Mouse (Mus musculus) bone marrow macrophage, adult 2 months (primary cell): ENCODE data around the gene Csf1. TPM values are rescaled to one million over a fixed set of nuclear protein-coding genes. Genes with fewer than 3 reads are reported as not detected.

Experiments
- H3K27ac ChIP-seq: 2 replicates; pipeline ENCODE4 v1.5.1; 2012; ENCODE audit warnings: low read depth, low read length; ENCODE audit not compliant: insufficient read depth
- H3K4me1 ChIP-seq: 2 replicates; pipeline ENCODE4 v1.6.1; 2012; ENCODE audit warnings: low read length; ENCODE audit not compliant: control insufficient read depth, insufficient read depth
- H3K4me3 ChIP-seq: 2 replicates; pipeline ENCODE4 v1.5.1; 2012; ENCODE audit warnings: mild to moderate bottlenecking, low read length, moderate library complexity; ENCODE audit not compliant: insufficient read depth
- CTCF ChIP-seq: IDR thresholded peaks from 2 replicates; pipeline ENCODE4 v1.5.1; 2012; ENCODE audit warnings: low read depth, mild to moderate bottlenecking, low read length, moderate library complexity
- POLR2A ChIP-seq: IDR thresholded peaks from 2 replicates; pipeline ENCODE4 v1.6.1; 2012; ENCODE audit warnings: mild to moderate bottlenecking, low read depth, low read length, borderline replicate concordance
- polyA plus RNA-seq: library from polyadenylated mRNA; stranded (reverse); fragments of >200 nt; gene quantifications from 2 replicates; pipeline ENCODE4 v1.2.4, GENCODE M21; 2012; ENCODE audit not compliant: missing spikeins, insufficient read depth, insufficient read length

Csf1 gene
- polyA plus RNA-seq, 1 experiment, result 7.6 TPM

- no peak overlapping the region for H3K4me3 ChIP-seq
- TF ChIP-seq POLR2A (no peak), CTCF (no peak)
Observed at GRCm38 (mm10) chr3:107750775-107751540, 9.3 kb downstream of the Csf1 start.

DNA sequence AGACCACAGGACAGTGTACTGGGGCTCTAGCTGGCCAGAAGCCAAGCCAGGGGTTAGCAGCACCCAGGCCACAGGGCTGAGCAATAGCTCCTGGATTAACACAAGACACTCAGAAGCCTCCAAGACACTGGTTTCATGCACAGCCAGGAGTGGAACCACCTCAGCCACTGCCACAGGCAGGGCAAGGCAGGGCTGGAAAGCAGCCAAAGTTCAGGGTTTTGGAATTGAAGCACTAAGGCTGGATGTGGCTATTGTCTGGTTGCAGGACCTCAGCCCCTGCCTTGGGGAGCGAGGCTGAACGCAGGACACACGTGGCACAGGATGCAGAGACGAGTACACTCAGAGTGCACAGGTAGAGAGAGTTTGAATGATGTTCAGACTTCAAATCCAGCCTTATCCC, 10.8 kb downstream of the Csf1 start:
- Histone ChIP-seq H3K4me3 (no peak overlapping the region), H3K27ac (no peak overlapping the region), H3K4me1 (peaks cover 9% of the 10 kb centered on the region)
- TF ChIP-seq POLR2A (no peak), CTCF (no peak)

More at GRCm38 (mm10) chr3:107750775-107751540, 9.3 kb downstream of the Csf1 start:
- Histone ChIP-seq H3K4me1 (peaks cover 9% of the 10 kb centered on the region), H3K27ac (no peak overlapping the region)

DNA sequence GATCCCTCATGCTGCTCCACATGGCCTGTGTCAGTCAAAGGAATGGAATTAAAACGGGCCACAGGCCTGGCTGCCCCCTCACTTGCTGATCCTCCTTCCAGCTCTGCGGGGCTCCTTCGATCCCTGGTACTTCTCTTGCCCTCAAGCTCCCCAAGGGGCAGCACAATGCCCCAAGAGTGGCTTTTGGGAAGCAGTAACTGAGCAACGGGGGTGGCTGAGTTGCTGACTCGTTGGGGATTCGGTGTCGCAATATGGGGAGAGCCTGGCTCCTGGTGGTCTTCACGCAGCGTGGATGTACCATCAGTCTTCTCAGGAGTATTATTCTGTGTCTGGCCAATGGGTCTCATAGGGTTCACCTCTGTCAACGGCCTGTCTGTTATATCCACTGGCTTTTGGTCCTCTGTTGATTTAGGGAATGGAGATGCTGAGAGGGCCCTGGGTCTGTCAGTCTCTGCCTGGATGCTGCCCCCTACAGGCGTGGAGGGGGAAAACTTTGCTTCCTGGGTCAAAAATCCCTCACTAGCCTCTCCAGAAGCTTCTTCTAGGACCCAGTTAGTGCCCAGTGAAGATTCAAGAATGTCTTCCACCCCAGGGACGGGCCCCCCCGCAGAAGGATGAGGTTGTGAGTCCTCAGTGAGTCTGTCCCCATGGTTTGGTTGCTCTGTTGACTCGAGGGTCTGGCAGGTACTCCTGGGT, 11.9 kb downstream of the Csf1 start:
- H3K27ac ChIP-seq, result no peak overlapping the region
- H3K4me1 ChIP-seq, result peaks cover 9% of the 10 kb centered on the region
- TF ChIP-seq CTCF (peak; percentile 14; the same call in 1 of the 2 replicates), POLR2A (no peak)
- no peak overlapping the region for H3K4me3 ChIP-seq

GRCm38 (mm10) chr3:107746026-107746425, 14.2 kb downstream of the Csf1 start:
- no peak overlapping the region for H3K27ac ChIP-seq
- no peak overlapping the region for H3K4me3 ChIP-seq
- H3K4me1 ChIP-seq, result peaks cover 6% of the 10 kb centered on the region
- TF ChIP-seq POLR2A (no peak), CTCF (no peak)

GRCm38 (mm10) chr3:107743650-107744049, 16.6 kb downstream of the Csf1 start:
- peaks cover 2% of the 10 kb centered on the region; the same call in 1 of the 2 replicates for H3K4me1 ChIP-seq
- TF ChIP-seq CTCF, result no peak
- TF ChIP-seq POLR2A, result no peak
- no peak overlapping the region for H3K27ac ChIP-seq
- H3K4me3 ChIP-seq, result no peak overlapping the region

GRCm38 (mm10) chr3:107743107-107743506, 17.2 kb downstream of the Csf1 start:
- TF ChIP-seq CTCF (no peak), POLR2A (no peak)
- H3K4me1 ChIP-seq, result peaks cover 2% of the 10 kb centered on the region; the same call in 1 of the 2 replicates
- no peak overlapping the region for H3K4me3 ChIP-seq
- no peak overlapping the region for H3K27ac ChIP-seq

- TF ChIP-seq POLR2A (no peak), CTCF (no peak)
- peaks cover 2% of the 10 kb centered on the region; the same call in 1 of the 2 replicates for H3K4me1 ChIP-seq
- no peak overlapping the region for H3K4me3 ChIP-seq
- H3K27ac ChIP-seq, result no peak overlapping the region
Observed at GRCm38 (mm10) chr3:107742071-107742710, 18.1 kb downstream of the Csf1 start.

DNA sequence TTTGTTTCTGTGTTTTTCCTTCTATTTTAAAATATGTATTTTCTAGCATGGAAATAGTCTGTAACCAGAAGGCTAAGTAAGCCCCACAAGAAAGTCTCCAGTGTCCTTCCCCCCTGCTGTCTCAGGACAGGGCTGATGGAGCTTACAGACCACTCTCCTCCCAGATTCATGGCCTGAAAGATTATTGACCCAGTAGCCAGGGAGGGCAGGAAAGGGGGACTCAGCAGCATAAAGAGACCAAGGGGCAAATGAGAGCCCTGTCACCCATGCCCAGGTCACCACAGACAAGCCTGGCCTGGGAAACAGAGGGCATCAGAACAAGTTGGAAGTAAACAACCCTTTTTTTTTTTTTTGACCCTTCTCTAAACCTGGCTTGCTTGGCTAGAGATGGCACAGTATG, 18.9 kb downstream of the Csf1 start:
- TF ChIP-seq POLR2A (no peak), CTCF (no peak)
- no peak overlapping the region for H3K27ac ChIP-seq
- H3K4me3 ChIP-seq, result no peak overlapping the region
- peaks cover 2% of the 10 kb centered on the region; the same call in 1 of the 2 replicates for H3K4me1 ChIP-seq

DNA sequence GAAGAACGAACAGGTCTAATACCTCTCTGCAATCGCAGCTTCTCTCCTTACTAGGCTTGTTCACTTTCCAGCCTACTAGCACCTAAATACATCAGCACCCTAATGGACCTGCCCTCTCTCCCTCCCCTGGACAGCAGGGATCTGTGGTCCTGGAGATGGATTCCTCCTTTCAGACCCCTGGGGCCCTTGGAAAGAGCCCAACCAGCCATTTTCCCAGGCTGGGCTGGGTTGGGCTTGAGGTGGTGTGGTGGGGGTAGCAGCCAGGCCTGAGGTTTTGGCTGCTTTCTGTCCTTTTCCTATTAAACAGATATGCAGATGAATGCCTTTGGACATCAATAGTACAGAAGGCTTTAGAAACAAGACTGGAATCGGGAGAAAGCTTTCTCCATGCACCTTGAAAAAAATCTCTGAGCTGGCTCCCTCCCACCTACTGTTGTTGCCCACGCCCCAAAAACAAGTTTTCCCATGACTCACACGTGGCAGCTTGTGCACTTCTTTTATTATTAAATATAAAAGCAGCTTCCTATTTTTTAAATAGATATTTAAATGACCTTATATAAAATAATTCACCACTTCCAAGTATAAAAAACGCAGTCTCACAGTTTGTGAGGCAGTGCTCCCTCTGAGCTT, 19.6 kb downstream of the Csf1 start:
- no peak overlapping the region for H3K27ac ChIP-seq
- no peak overlapping the region for H3K4me3 ChIP-seq
- TF ChIP-seq CTCF, result no peak
- no peak for TF ChIP-seq POLR2A
- peaks cover 2% of the 10 kb centered on the region; the same call in 1 of the 2 replicates for H3K4me1 ChIP-seq
